Mouse (Mus musculus) A20 (cell line): ENCODE results near the gene B230217C12Rik.

Experiments
- DNase-seq: peaks from one replicate; pipeline ENCODE4 v3.0.0-alpha.2; 2011; ENCODE audit warnings: low read depth, low spot score

Gene B230217C12Rik

GRCm38 (mm10) chr11:97840539-97840954, at the start of gene B230217C12Rik:
Gene B230217C12Rik (plus strand): TSS chr11:97840780.
- no peak for DNase-seq

DNA sequence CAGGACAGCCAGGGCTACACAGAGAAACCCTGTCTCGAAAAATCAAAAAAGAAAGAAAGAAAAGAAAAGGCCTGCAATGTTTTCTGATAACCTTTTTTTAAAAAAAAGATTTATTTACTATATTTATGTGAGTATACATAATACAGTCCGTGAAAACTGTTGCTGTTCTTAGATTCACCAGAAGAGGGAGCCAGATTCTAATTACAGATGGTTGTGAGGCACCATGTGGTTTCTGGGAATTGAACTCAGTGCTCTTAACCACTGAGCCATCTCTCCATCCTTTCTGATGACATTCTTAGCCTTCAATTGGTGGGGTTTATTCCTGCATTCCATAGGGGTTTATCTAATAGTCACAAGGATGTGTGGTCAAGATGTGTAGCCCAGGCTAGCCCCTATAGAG, 47.4 kb upstream of the B230217C12Rik start:
- DNase-seq, result peak; percentile 75

GRCm38 (mm10) chr11:97796910-97797309, 43.7 kb upstream of the B230217C12Rik start:
- peak; percentile 81 for DNase-seq

- no peak for DNase-seq
Observed at GRCm38 (mm10) chr11:97797369-97798082, 43.1 kb upstream of the B230217C12Rik start.

DNA sequence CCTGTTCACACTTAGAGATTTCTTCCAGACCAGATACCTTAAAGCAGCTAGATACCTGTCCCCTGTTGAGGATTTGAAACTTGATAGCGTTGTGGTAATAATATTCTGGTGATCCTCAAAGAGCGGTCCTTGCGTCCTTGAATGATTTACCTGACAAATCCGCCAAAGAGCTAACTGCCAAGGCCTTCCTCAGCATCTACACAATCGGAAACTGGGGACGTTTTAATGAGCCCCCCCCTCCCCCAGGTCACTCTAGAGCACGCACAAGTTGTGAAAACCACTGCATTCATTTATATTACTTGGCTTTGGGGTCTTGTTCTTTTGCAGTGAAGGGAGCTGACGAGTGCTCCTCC, 42.5 kb upstream of the B230217C12Rik start:
- DNase-seq, result peak; percentile 56

GRCm38 (mm10) chr11:97798782-97799145, 41.8 kb upstream of the B230217C12Rik start, which contains the start of gene Lasp1:
Gene Lasp1 (plus strand): TSS chr11:97799000.
- DNase-seq, result peak; percentile 95

DNA sequence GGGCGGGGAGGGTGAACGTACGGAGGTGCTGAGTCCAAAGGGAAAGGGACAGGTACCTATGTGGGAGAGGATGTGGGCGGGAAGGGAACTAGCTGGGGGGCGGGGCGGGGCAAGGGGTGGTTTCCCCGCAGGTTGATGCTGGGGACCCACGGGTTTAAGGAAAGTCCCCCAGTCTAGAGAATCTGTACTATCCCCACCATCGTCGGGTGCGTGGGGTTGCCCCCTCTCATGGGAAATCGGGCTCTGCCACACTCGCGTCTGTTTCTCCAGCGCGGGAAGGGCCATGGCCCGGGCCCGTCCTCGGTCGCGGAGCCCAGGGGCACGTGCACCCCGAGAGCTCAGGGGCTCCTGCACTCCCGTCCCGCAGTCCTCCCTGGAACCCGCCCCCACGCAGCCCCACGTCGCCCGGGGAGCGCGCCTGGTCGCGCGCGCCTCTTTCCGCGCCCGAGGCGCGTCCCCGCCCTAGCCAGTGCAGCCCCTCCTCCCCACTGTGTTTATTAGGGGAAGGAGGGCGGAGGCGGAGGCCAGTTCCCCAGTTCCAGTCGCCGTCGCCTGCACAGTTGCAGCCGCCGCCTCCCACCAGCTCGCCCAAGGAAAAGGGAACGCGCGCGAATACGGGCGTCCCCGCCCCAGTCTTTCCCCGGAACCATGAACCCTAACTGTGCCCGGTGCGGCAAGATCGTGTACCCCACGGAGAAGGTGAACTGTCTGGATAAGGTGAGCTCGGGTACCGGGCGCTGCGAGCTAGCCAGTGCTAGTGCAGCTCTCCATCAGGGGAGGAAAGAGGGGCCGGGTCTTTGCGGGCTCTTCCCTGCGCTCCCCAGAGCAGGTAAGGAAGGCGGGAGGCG, 41.2 kb upstream of the B230217C12Rik start:
- peak; percentile 93 for DNase-seq

DNA sequence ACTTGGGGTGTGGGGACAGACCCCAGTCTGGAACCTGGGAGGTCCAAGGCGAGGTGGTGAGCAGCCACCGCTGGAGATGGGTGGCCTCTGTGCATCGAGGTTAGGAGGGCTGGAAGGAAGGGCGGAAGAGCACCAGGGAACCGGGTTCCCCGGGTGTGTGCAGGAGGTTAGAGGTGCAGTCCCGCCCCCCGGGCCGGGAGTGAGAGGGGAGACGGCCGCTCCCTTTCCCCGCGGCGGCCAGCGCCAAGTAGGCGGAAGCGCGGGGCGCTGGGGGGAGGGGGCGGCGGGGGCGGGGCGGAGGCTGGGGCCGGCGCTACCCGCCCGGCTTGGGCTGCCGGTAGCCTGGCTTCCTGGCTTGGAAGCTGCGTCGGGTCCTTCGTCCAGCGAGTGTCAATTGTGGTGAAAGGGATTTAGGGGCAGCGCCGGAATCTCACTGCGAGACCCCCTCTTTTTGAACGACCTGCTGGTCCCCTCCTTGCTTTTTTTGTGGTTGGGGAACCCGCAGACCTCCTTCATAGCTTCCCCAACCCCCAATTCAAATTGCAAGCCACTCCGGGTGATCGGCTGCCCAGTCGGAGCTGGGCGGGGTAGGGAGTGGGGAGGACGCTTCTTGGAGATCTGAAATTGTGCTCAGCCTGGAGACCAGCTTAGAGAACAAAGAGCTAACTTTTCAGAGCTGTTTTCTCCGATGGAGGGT, 40.4 kb upstream of the B230217C12Rik start:
- DNase-seq, result peak; percentile 77

DNA sequence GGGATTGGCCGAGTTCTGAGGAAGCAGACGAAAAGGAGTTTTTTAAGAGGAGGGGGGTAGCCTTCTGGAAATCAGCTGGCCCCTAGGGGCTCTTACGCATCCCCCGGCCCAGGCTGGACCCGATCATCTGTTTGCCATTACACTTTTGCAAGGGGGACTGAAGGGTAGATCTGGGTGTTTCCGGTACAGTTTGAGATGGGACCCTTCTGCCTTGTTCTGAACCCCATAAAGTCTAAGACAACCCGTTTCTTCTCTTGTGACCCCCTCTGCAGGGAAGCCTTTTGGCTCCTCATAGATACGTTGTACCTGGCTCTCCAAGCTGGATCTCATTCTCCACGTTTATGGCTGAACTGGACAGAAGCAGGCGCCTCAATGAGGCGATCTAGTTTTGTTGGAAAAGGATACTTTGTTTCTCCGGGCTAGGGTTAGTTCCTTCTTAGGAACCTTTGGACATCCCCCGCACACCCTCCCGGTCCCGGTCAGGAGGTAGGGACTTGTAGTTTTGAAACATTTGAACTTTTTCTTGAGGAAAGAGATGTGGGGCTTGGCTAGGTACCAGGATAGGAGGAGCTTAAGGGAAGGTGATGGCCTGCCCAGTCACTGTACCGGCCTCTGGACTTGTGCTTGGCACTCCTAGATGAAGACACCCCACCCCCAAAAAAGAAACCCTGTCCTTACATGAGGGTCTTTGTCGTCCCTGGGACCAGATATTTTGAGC, 39.7 kb upstream of the B230217C12Rik start:
- no peak for DNase-seq

GRCm38 (mm10) chr11:97801409-97802193, 39.0 kb upstream of the B230217C12Rik start:
- DNase-seq, result no peak

GRCm38 (mm10) chr11:97802194-97802470, 38.4 kb upstream of the B230217C12Rik start:
- DNase-seq, result no peak

DNA sequence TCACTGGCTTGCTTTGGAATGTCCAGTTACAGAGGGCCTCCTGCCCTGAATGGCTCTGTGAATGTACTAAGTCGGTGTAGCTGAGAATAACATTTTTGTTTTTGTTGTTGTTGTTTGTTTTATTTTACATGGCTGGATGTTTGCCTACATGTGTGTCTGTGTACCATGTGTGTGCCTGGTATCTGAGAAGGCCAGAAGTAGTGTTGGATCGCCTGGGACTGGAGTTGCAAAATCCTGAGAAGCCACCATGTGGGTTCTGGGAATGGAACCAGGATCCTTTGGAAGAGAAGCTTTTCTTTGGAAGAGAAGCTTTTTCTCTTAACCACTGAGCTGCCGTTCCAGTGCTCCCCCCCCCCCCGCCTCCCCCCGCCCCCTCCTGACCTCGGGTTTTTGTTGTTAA, 38.1 kb upstream of the B230217C12Rik start:
- no peak for DNase-seq

DNA sequence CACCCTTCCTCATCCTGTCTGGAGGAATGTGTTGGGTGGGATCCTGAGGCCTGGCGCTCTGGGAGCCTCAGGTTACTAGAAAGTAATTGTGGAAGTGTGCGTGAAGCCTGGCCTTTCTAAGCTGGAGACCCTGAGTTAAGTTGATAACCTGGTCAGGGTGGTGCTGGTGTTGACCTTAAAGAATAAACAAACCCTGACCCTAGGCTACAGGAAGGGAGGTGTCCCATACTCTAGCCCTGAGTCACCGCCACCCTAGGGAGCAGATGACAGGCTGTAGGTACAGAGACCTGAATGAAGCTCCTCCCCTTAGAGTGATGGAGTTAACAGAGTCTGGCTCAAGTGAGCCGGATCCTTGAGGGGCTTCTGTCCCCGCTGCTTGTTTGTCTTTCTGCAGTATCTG, 36.7 kb upstream of the B230217C12Rik start:
- no peak for DNase-seq

- no peak for DNase-seq
Observed at GRCm38 (mm10) chr11:97804841-97805661, 35.5 kb upstream of the B230217C12Rik start.

DNA sequence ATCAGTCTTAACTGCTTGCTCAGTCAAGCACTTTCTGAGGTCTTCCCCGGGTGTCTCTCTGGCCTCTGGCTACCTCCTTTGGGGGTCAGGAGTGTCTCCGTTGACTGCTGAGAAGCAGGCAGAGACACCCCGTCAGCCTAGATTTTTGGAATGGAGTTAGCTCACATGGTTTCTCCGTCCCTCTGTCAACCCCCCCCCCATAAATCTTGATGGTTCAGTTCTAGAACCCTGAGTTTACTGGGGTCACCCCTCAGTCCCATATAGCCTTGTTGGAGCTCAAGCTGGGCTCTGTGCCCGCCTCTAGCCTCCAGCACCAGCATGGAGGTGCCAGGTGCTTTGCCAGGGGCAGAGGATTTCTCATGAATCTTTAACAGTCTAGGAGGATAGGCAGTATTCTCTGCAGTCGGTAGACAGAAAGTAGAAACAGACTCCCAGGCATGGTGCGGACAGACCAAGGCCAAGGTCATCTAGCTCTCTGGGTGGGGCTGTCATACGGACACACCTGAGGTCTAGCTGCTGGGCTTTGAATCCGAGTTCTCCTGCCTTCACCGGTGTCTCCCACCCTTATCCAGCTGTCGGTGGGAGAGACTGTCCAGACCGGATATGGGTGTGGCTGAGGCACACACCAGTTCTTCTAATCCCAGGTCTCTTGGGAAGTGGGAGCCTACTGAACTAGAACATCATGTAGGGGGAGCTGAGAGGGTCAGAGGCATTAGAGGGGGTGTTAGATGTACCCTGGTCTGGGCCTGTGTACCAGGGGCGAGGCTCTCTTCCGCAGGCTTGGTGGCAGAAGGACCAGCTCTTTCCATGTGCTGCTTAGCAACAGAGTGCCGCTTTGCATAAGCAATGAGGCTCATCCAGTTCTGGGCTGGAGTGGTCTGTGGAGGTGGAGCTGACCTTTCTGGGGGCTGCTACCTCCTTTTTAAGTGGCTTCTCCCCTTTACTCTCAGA, 34.6 kb upstream of the B230217C12Rik start:
- no peak for DNase-seq

GRCm38 (mm10) chr11:97806613-97806964, 34.0 kb upstream of the B230217C12Rik start:
- DNase-seq, result no peak

- no peak for DNase-seq
Observed at GRCm38 (mm10) chr11:97807626-97808025, 33.0 kb upstream of the B230217C12Rik start.

- no peak for DNase-seq
Observed at GRCm38 (mm10) chr11:97808093-97808492, 32.5 kb upstream of the B230217C12Rik start.

GRCm38 (mm10) chr11:97808621-97809234, 31.9 kb upstream of the B230217C12Rik start:
- peak; percentile 66 for DNase-seq
